Mouse (Mus musculus) limb, embryonic 14.5 days (tissue): ENCODE results near the gene Zfp961. TPM values are rescaled to one million over a fixed set of nuclear protein-coding genes. Genes with fewer than 3 reads are reported as not detected.

Source experiments
- ATAC-seq: fragments of 200-750 bp; cut with Nextera tagmentation; 2 replicates; pipeline ENCODE4 v1.8.0; 2017; ENCODE audit warnings: low read depth, moderate number of reproducible peaks, moderate TSS enrichment; ENCODE audit not compliant: low FRiP score
- DNase-seq: peaks from one replicate; pipeline ENCODE4 v3.0.0-alpha.2; 2015; ENCODE audit warnings: low spot score
- H3K27ac ChIP-seq: fragments of 300-500 bp; sonication (generic); replicated peaks from 2 replicates; pipeline ENCODE4 v1.5.1; 2014; ENCODE audit warnings: low read depth, mild to moderate bottlenecking, low read length, moderate library complexity, mixed read lengths
- H3K27me3 ChIP-seq: fragments of 300-500 bp; sonication (generic); 2 replicates; pipeline ENCODE4 v1.6.1; 2014; ENCODE audit warnings: low read length, mixed read lengths; ENCODE audit not compliant: control insufficient read depth, insufficient read depth
- H3K36me3 ChIP-seq: fragments of 300-500 bp; sonication (generic); 2 replicates; pipeline ENCODE4 v1.6.1; 2014; ENCODE audit warnings: mild to moderate bottlenecking, low read length, moderate library complexity, mixed read lengths; ENCODE audit not compliant: control insufficient read depth, insufficient read depth
- H3K4me1 ChIP-seq: fragments of 300-500 bp; sonication (generic); 2 replicates; pipeline ENCODE4 v1.6.1; 2014; ENCODE audit warnings: antibody characterized with exemption, low read length, mixed read lengths; ENCODE audit not compliant: control insufficient read depth, insufficient read depth
- H3K4me2 ChIP-seq: fragments of 300-500 bp; sonication (generic); replicated peaks from 2 replicates; pipeline ENCODE4 v1.6.1; 2014; ENCODE audit warnings: low read depth, mild to moderate bottlenecking, low read length, moderate library complexity; ENCODE audit not compliant: severe bottlenecking
- H3K4me3 ChIP-seq: fragments of 300-500 bp; sonication (generic); replicated peaks from 2 replicates; pipeline ENCODE4 v1.5.1; 2014; ENCODE audit warnings: low read length
- H3K9ac ChIP-seq: fragments of 300-500 bp; sonication (generic); 2 replicates; pipeline ENCODE4 v1.6.1; 2014; ENCODE audit warnings: mild to moderate bottlenecking, low read depth, low read length, moderate library complexity; ENCODE audit not compliant: severe bottlenecking
- H3K9me3 ChIP-seq: fragments of 300-500 bp; sonication (generic); 2 replicates; pipeline ENCODE4 v1.6.1; 2016; ENCODE audit warnings: low read length; ENCODE audit not compliant: control insufficient read depth
- POLR2A ChIP-seq: fragments of 200-500 bp; IDR thresholded peaks from 2 replicates; pipeline ENCODE4 v1.8.0; 2012; ENCODE audit warnings: inconsistent platforms, mild to moderate bottlenecking, moderate library complexity, borderline replicate concordance; ENCODE audit not compliant: insufficient read depth, insufficient read length; ENCODE audit errors: extremely low read depth
- WGBS: fragments of 180-500 bp; shearing (Covaris S2); extraction: QIAGEN DNeasy Blood & Tissue Kit; methylation state at CpG from one replicate; pipeline ENCODE4 v1.1.7; 2014; 5-methylcytosine and 5-hydroxymethylcytosine counted together
- polyA plus RNA-seq, 2 experiments: library from polyadenylated mRNA; depleted of rRNA in 1 of 2; stranded (reverse) in 1 of 2; unstranded in 1 of 2; fragments of >200 nt; fragmentation: Nextera tagmentation in 1 of 2; extraction: Ambion mirVana in 1 of 2; gene quantifications; 2 replicates each; pipeline versions ENCODE4 v1.2.1 to v1.2.3; 2012 to 2014

Zfp961 gene
- polyA plus RNA-seq, 2 experiments, result 15.5 to 18.9 TPM

- H3K27me3 ChIP-seq, result no peaks in the 10 kb centered on the region
- ATAC-seq (no peak), DNase-seq (no peak)
- H3K4me2 ChIP-seq, result no peak overlapping the region
- no peak overlapping the region for H3K9ac ChIP-seq
- H3K4me1 ChIP-seq, result peaks cover 4% of the 10 kb centered on the region; the same call in 1 of the 2 replicates
- no peak overlapping the region for H3K27ac ChIP-seq
- no peak for TF ChIP-seq POLR2A
- no peak overlapping the region for H3K4me3 ChIP-seq
- peaks cover 15% of the 10 kb centered on the region for H3K9me3 ChIP-seq
- H3K36me3 ChIP-seq, result 0 out of 2 replicates have a peak, but pooled peaks cover 2% of the 10 kb centered on the region
- WGBS, result 98% methylated on average over 9 of the region's 9 CpGs
Measured at GRCm38 (mm10) chr8:71954666-71955065, 3.8 kb downstream of the Zfp961 start.

- H3K4me3 ChIP-seq, result no peak overlapping the region
- DNase-seq (no peak), ATAC-seq (no peak)
- no peak overlapping the region for H3K4me2 ChIP-seq
- H3K36me3 ChIP-seq, result peaks cover 6% of the 10 kb centered on the region
- no peak overlapping the region for H3K9ac ChIP-seq
- no peaks in the 10 kb centered on the region for H3K27me3 ChIP-seq
- H3K4me1 ChIP-seq, result no peaks in the 10 kb centered on the region
- H3K9me3 ChIP-seq, result peaks cover 10% of the 10 kb centered on the region; the same call in 1 of the 2 replicates
- H3K27ac ChIP-seq, result no peak overlapping the region
- no peak for TF ChIP-seq POLR2A
Measured at GRCm38 (mm10) chr8:71960483-71960882, 9.6 kb downstream of the Zfp961 start.

- Histone ChIP-seq H3K9ac (no peak overlapping the region), H3K27me3 (no peaks in the 10 kb centered on the region), H3K4me1 (no peaks in the 10 kb centered on the region), H3K4me2 (no peak overlapping the region), H3K27ac (no peak overlapping the region), H3K36me3 (peaks cover 18% of the 10 kb centered on the region), H3K9me3 (peaks cover 5% of the 10 kb centered on the region; the same call in 1 of the 2 replicates), H3K4me3 (no peak overlapping the region)
- ATAC-seq, result no peak
- no peak for DNase-seq
- 94% methylated on average over 5 of the region's 5 CpGs for WGBS
- no peak for TF ChIP-seq POLR2A
Measured at GRCm38 (mm10) chr8:71961796-71962195, 11.0 kb downstream of the Zfp961 start.

- H3K36me3 ChIP-seq, result peaks cover 40% of the 10 kb centered on the region
- no peak overlapping the region for H3K9ac ChIP-seq
- H3K27ac ChIP-seq, result no peak overlapping the region
- H3K4me2 ChIP-seq, result no peak overlapping the region
- H3K4me3 ChIP-seq, result no peak overlapping the region
- H3K9me3 ChIP-seq, result peaks cover 9% of the 10 kb centered on the region
- WGBS, result 92% methylated on average over 3 of the region's 3 CpGs
- no peak for ATAC-seq
- no peaks in the 10 kb centered on the region for H3K27me3 ChIP-seq
- TF ChIP-seq POLR2A, result no peak
- H3K4me1 ChIP-seq, result no peaks in the 10 kb centered on the region
- DNase-seq, result no peak
Measured at GRCm38 (mm10) chr8:71964051-71964450, 13.2 kb downstream of the Zfp961 start.

GRCm38 (mm10) chr8:71965166-71965565 is 14.3 kb downstream of the Zfp961 start:
- no peak for TF ChIP-seq POLR2A
- Histone ChIP-seq H3K27me3 (no peaks in the 10 kb centered on the region), H3K9ac (no peak overlapping the region), H3K27ac (no peak overlapping the region), H3K4me2 (no peak overlapping the region), H3K4me3 (no peak overlapping the region), H3K36me3 (peaks cover 48% of the 10 kb centered on the region), H3K4me1 (no peaks in the 10 kb centered on the region), H3K9me3 (peaks cover 9% of the 10 kb centered on the region)
- WGBS, result 88% methylated on average over 2 of the region's 2 CpGs
- ATAC-seq (no peak), DNase-seq (no peak)

- peaks cover 9% of the 10 kb centered on the region for H3K9me3 ChIP-seq
- ATAC-seq (no peak), DNase-seq (no peak)
- H3K27me3 ChIP-seq, result no peaks in the 10 kb centered on the region
- no peak overlapping the region for H3K9ac ChIP-seq
- no peak overlapping the region for H3K4me3 ChIP-seq
- TF ChIP-seq POLR2A, result no peak
- H3K27ac ChIP-seq, result no peak overlapping the region
- no peaks in the 10 kb centered on the region for H3K4me1 ChIP-seq
- H3K4me2 ChIP-seq, result no peak overlapping the region
- H3K36me3 ChIP-seq, result peaks cover 51% of the 10 kb centered on the region
Measured at GRCm38 (mm10) chr8:71966411-71966810, 15.6 kb downstream of the Zfp961 start.
